Mouse (Mus musculus) CD4-positive, CD25-positive, alpha-beta regulatory T cell (primary cell): Measurements from ENCODE around the gene Dmap1. TPM values are rescaled to one million over a fixed set of nuclear protein-coding genes. Genes with fewer than 3 reads are reported as not detected.

Experiments
- polyA plus RNA-seq: library from polyadenylated mRNA; unstranded; fragments of 100-300 nt; shearing (Covaris generic); gene quantifications from one replicate; pipeline ENCODE4 v1.2.1, GENCODE M21; 2017

Gene Dmap1
- polyA plus RNA-seq = 49.5 TPM

GRCm38 (mm10) chr4:117681931-117682461 lies at the start of gene Dmap1:
Gene Dmap1 (minus strand): TSS chr4:117682273.

GRCm38 (mm10) chr4:117724112-117724511 lies 42.0 kb upstream of the Dmap1 start, which contains the start of gene Gm12845:
Gene Gm12845 (plus strand): TSS chr4:117724412.

Other genes starting within 250 kb of the Dmap1 start
- gene Rnf220, start 185.2 kb downstream of the Dmap1 start, polyA plus RNA-seq = 136 TPM
- gene Eri3, start 131.9 kb downstream of the Dmap1 start, polyA plus RNA-seq = 49.5 TPM
- not detected for gene Gm12845, start 42.1 kb upstream of the Dmap1 start, polyA plus RNA-seq
- not detected for gene Klf17, start 83.4 kb upstream of the Dmap1 start, polyA plus RNA-seq
- gene Slc6a9, start 152.2 kb upstream of the Dmap1 start, polyA plus RNA-seq = 0.17 TPM
- not detected for gene Ccdc24, start 190.3 kb upstream of the Dmap1 start, polyA plus RNA-seq
- 0.10 TPM for gene B4galt2, start 201.2 kb upstream of the Dmap1 start, polyA plus RNA-seq
- gene Atp6v0b, start 205.1 kb upstream of the Dmap1 start, polyA plus RNA-seq = 188 TPM
- gene Dph2, start 209.8 kb upstream of the Dmap1 start, polyA plus RNA-seq = 39.2 TPM
- 32.2 TPM for gene Ipo13, start 232.7 kb upstream of the Dmap1 start, polyA plus RNA-seq
- gene Artn, start 247.5 kb upstream of the Dmap1 start, polyA plus RNA-seq = not detected